Mouse (Mus musculus) erythroid progenitor cell, adult 5-6 weeks (primary cell): ENCODE data around the gene Bmp2. TPM values are rescaled to one million over a fixed set of nuclear protein-coding genes. Genes with fewer than 3 reads are reported as not detected.

ENCODE experiments used
- ATAC-seq: replicated peaks from 2 replicates; pipeline ENCODE4 v1.8.0; 2016; ENCODE audit warnings: moderate number of reproducible peaks, mild to moderate bottlenecking, moderate TSS enrichment, inconsistent platforms; ENCODE audit not compliant: poor library complexity, low FRiP score, severe bottlenecking
- total RNA-seq, 2 experiments: library from RNA; stranded (forward) in 1 of 2; stranded (reverse) in 1 of 2; fragments of 150-400 nt in 1 of 2; fragments of 186-747, 209-891 nt in 1 of 2; gene quantifications; 2 replicates each; pipeline versions ENCODE4 v1.2.3 to v1.2.4; 2015 to 2017; ENCODE audit warnings: low replicate concordance in 2 of 2

Bmp2 gene
- not detected in 2 replicates for total RNA-seq (2015; ENCODE audit: low replicate concordance)
- total RNA-seq (2017; ENCODE audit: low replicate concordance): not detected in 2 replicates

- no peak for ATAC-seq
Measured at GRCm38 (mm10) chr2:133552031-133552841, at the start of gene Bmp2. Gene Bmp2 (plus strand): TSS chr2:133552159.

- ATAC-seq: no peak
Measured at GRCm38 (mm10) chr2:133505678-133506077, 46.3 kb upstream of the Bmp2 start.

DNA sequence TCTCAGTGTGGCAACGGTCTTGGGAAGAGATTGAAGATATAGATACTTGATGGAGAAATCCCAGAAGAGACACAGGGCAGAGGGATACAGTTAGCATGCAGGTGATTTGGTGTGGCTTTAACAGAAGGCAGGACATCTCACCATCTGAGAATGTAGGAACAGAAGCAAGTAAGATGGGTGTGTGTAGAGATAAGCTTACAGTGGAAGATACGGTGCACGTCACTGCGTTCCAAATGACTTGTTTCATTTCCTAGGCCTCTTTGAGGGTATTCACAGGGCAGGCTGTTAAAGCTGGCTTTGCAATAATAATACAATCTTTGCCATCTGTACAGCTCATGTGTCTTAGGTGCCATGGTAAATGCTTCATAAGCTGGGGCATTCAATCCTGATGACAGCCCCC, 44.9 kb upstream of the Bmp2 start:
- ATAC-seq: no peak

DNA sequence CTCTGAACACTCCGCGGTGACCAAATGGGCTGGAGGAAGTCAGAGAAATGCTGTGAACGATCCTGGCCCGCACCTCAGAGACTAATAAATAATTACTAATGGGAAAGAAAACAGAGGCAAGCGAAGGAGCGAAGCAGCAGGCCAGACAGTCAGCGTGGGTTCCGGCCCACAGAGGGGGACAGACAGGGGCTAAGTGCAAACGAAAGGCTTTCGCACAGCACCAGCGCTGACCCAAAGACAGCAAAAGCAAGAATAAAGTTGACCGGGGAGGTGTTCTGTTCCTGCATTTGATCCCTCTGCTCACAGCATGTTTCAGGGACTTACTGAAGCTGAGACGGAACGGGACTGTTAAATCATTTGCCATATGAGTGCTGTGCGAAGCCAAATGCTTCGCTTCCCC, 42.8 kb upstream of the Bmp2 start:
- no peak for ATAC-seq

DNA sequence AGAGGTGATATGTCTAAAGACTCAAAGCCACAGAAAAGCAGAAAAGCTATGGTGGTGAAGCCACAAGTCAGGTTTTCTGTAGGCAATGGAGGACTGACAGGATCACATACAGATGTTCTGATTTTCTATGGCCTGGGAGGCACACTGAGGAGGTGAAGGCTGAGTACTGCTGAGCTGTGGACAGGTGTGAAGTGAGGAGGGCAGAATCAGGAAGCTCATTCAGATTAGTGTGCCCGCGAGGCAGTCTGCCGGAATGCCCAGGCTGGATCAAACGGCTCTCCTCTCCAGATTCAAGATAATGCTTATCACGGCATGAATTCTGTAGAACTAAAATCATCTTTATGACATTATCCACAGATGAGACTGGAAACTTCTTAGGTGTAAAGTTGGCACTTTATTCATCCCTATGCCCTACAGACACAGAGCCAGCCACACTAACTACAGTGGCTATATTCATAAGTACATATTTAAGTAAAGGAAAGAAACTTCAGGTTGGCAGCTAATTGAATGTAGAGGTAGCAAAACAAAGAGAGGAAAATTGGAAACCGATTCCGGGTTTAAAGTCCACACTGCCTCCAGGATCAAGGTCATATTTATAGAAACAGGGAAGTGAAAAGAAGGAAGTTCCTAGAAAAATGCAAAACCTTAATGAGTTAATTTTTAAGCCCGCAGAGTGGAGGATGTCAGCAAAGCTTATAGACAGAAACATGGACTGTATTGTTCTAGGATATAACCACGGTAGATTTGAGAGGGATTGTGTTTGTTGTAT, 40.8 kb upstream of the Bmp2 start:
- ATAC-seq: no peak

- ATAC-seq: no peak
Measured at GRCm38 (mm10) chr2:133516331-133517046, 35.5 kb upstream of the Bmp2 start.

DNA sequence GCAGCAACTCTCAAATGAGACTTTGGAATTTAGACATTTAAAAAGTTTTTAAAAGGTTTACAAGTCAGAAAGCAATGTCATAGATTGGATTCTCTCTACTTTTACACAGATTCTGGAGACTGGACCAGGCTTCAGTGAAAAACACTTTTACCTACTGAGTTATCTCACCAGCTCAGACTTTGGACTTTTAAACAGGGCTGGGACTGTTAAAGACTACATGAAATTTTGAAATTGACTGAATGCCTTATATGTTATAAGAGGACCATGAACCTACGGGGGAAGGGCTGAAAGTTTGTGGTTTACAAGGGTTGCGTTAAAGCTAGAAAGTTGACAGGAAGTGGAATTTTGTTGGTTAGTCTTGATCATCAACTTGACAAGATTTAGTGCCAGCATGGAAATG, 34.1 kb upstream of the Bmp2 start:
- no peak for ATAC-seq

GRCm38 (mm10) chr2:133521193-133521592, 30.8 kb upstream of the Bmp2 start:
- ATAC-seq: no peak

DNA sequence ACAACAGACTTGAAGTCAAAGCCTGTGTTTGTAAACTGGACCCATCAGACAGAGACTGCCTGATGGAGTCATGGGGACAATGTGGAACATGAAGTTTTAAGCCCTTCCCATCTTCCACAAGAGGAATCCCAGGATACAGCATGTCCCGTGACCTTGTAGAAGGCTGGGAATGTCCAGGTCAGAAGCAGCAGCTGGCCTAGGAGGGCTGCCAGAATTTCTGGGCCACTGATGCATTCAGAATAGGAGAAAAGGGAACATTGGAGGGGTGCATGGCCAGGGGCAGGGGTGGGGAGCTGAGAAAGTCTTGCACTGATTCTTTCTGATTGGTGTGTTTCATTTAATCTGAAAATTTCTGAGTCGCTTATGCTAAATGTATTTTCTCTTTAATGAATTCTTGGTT, 29.8 kb upstream of the Bmp2 start:
- no peak for ATAC-seq

DNA sequence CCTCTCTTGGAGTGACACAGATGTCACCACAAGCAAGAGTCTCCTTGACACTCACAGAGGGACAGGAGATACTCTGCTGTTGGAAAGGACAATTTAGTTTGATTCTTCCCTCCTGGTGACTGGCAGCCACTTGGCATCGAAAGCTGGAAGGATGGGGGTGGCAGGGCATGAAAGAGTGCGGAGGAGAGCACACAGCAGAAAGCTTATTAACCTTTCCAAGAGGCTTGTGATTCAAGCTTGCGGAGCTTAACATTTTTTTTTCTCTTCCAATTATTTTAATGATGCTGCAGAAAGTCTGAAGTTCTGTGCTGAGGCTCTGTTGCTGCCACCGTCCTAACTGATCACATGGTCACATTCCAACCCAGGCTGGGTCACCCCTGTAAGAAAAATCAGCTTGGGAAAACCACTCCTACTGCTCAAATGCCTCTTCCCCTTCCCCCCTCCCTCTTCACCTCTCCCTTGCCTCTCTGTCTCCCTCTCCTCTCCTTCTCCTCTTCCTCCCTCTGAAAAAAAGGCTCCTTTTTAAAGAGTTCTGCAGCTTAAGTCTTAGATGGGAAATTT, 26.3 kb upstream of the Bmp2 start:
- no peak for ATAC-seq

- ATAC-seq: no peak
Measured at GRCm38 (mm10) chr2:133529396-133529795, 22.6 kb upstream of the Bmp2 start.

DNA sequence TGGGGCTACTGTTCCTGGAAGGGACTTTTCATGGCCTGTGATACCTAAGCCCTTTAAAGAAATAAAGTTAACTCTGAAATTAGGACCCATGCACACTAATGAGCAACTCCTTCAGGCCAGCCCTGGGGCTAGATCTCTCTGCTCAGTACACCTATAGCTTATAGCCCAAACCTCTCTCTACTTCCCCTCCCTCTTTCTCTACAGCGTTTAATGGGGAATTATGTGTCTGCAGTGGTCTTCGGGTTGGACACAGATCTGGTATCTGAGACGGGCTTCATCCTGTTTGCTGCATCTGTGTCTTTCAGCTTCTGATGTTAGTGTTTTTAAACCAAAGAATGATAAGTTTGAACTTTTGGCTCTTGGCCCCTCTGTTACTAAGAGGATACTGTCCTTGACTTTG, 18.9 kb upstream of the Bmp2 start:
- no peak for ATAC-seq

DNA sequence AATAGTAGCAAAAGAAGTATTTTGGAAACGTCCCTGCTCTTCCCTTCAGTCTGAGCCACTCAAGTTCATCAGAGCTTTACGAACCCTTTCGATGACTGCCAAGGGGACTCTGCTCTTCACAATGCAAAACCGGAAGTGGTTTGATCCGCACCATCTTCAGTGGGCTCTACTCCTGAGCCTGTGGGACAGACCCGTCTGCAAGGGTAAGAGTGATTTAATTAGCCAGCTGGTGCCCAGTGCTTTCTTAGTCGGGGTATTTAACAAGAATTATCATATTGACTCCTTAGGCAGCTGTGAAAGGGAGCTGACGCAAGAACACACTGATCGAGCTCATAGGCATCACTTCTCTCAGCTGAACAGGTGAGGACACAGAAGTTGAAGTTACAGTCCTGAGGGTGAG, 16.5 kb upstream of the Bmp2 start:
- no peak for ATAC-seq

- no peak for ATAC-seq
Measured at GRCm38 (mm10) chr2:133536812-133537211, 15.1 kb upstream of the Bmp2 start.

DNA sequence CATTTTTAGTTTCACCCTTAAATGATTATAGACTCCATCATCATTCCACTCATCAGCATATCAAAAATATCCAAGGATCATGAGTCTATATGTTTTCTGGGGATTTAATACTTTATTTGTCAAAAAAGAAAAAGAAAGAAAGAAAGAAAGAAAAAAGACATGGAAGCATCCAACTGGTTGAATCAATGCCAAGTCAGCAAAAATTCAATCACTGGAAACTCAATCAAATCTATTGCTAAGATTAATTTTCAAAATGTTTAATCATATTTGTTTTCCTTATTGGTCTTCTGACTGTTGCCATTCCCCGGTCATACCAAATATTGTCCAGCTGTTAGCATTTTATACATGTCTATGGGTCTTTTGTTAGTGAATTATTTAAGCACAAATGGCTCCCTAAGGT, 11.3 kb upstream of the Bmp2 start:
- ATAC-seq: no peak

GRCm38 (mm10) chr2:133550238-133550682, 1.7 kb upstream of the Bmp2 start:
- no peak for ATAC-seq

- no peak for ATAC-seq
Measured at GRCm38 (mm10) chr2:133552842-133553465, 995 bp downstream of the Bmp2 start.

DNA sequence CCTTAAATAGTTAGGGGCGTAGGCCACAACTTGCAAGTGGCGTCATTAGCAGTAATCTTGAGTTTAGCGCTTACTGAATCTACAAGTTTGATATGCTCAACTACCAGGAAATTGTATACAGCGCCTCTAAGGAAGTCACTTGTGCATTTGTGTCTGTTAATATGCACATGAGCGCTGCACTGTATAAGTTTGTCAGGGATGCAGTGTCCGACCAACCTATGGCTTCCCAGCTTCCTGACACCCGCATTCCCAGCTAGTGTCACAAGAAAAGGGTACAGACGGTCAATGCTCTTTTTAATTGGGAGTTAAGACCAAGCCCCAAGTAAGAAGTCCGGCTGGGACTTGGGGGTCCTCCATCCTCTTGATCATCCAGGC, 1.9 kb downstream of the Bmp2 start:
- ATAC-seq: no peak

GRCm38 (mm10) chr2:133554286-133555021, 2.5 kb downstream of the Bmp2 start:
- ATAC-seq: no peak
